Mouse (Mus musculus) stomach, postnatal 0 days (tissue): ENCODE measurements around the gene Kncn.

Source experiments
- CTCF ChIP-seq: IDR thresholded peaks from 2 replicates; pipeline ENCODE4 v1.5.1; 2016; ENCODE audit warnings: antibody characterized with exemption, low read depth, mild to moderate bottlenecking, moderate library complexity
- EP300 ChIP-seq: optimal IDR thresholded peaks from 2 replicates; pipeline ENCODE3; 2016; ENCODE audit warnings: antibody characterized with exemption

DNA sequence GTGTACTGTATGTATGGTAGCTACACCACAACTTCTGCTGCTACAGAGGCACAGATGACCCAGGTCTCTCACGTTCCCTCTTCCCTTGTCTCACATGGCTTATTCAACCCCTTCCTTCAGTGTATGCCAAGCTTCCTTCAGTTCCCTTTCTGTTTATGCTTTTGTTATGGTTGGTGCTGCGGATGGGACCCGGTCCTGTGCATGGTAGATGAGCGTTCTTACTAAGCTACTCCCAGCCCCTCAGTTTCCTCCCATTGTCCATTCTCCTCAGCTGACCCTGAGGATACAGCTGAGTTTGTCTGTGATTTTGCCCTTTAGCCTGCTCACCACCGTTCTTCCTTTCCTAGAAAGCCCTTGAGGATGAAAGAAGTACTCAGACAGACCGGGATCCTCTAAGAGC is 32.6 kb upstream of the Kncn start:
- TF ChIP-seq CTCF, result no peak
- no peak for TF ChIP-seq EP300
